Mouse (Mus musculus) C2C12 (cell line): ENCODE results near the gene Cmah.

ENCODE experiments used
- CTCF ChIP-seq: IDR thresholded peaks from one replicate; pipeline ENCODE4 v1.5.1; 2011; ENCODE audit not compliant: control insufficient read depth, insufficient read depth, insufficient read length
- MAX ChIP-seq: IDR thresholded peaks from one replicate; pipeline ENCODE4 v1.6.1; 2011; ENCODE audit warnings: mild to moderate bottlenecking, control low read depth
- MYOD1 ChIP-seq: IDR thresholded peaks from one replicate; pipeline ENCODE4 v1.6.1; 2011; ENCODE audit warnings: low read depth; ENCODE audit not compliant: control insufficient read depth, insufficient read length
- MYOG ChIP-seq: IDR thresholded peaks from one replicate; pipeline ENCODE4 v1.6.1; 2011; ENCODE audit not compliant: control insufficient read depth, insufficient read length; ENCODE audit errors: extremely low read depth
- USF1 ChIP-seq: IDR thresholded peaks from one replicate; pipeline ENCODE4 v1.6.1; 2011; ENCODE audit warnings: low read depth, mild to moderate bottlenecking, control low read depth, moderate library complexity

GRCm38 (mm10) chr13:24287381-24287780 is 39.8 kb upstream of the Cmah start:
- TF ChIP-seq MAX (no peak), CTCF (no peak), USF1 (no peak), MYOG (no peak), MYOD1 (no peak)
